Mouse (Mus musculus): Measurements from ENCODE around the gene Bahcc1. TPM values are rescaled to one million over a fixed set of nuclear protein-coding genes. Genes with fewer than 3 reads are reported as not detected.

Bahcc1 gene
- total and polyA plus RNA-seq, 2 experiments = 1.2 to 3.4 TPM

DNA sequence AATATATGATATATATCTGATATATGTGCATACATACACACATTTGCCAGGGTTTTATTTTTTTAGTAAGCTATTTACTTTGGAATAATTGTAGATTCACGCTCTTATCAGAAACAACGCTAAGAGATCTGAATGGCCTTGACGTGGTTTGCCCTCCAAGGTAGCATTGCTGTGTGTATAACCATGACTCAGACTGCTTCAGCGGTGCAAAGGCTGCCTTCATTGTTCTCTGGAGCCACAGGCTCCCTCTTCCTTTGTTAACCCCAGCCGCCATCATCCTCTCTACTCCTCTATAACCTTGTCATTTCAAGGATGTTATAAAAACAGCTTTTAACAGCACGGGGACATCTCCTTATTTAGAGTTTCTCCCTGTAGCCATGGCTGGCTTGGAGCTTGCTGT lies 32.1 kb upstream of the Bahcc1 start:
- 76% methylated on average over 6 of the region's 6 CpGs for WGBS
- Histone ChIP-seq H3K27me3 (ENCODE audit: control insufficient read depth, insufficient read depth, low read length) (no peaks in the 10 kb centered on the region), H3K9ac (ENCODE audit: low read depth, low read length) (no peak overlapping the region), H3K36me3 (ENCODE audit: control insufficient read depth, insufficient read depth, low read length) (no peaks in the 10 kb centered on the region), H3K4me3 (ENCODE audit: insufficient read depth, low read depth, low read length) (no peak overlapping the region), H3K79me2 (ENCODE audit: control insufficient read depth, insufficient read depth, low read length) (no peaks in the 10 kb centered on the region), H3K4me1 (ENCODE audit: control insufficient read depth, insufficient read depth, low read length) (no peaks in the 10 kb centered on the region), H3K27ac (replicated peaks; ENCODE audit: insufficient read depth, low read depth, low read length) (no peak overlapping the region)
- DNase-seq (ENCODE audit: extremely low read depth, low read depth, low spot score) = no peak
- no peak for TF ChIP-seq POLR2A (IDR thresholded peaks at IDR 0.05; ENCODE audit: extremely low read depth, insufficient read depth, low read length)

DNA sequence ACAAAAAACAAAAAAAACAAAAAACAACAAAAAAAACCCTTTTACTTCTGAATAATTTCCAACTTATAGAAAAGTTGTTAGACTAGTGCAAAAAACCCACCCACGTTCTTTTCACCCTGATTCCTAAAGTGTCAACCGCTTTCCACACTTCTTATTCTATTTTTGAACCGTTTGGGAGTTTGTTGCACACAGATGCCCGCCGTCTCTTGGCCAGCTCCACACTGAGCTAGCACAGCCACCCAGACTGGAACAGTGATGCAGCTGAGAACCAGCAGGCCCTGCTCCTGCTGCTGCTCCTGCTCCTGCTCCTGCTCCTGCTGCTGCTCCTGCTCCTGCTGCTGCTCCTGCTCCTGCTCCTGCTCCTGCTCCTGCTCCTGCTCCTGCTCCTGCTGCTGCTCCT lies 28.5 kb upstream of the Bahcc1 start:
- TF ChIP-seq POLR2A (IDR thresholded peaks at IDR 0.05; ENCODE audit: extremely low read depth, insufficient read depth, low read length) = no peak
- TF ChIP-seq CTCF (IDR thresholded peaks at IDR 0.05; ENCODE audit: low read depth, low read length) = no peak
- peaks cover 2% of the 10 kb centered on the region; the same call in 1 of the 2 replicates for H3K4me1 ChIP-seq (ENCODE audit: control insufficient read depth, insufficient read depth, low read length)
- no peak overlapping the region for H3K9ac ChIP-seq (ENCODE audit: low read depth, low read length)
- H3K27ac ChIP-seq (replicated peaks; ENCODE audit: insufficient read depth, low read depth, low read length) = no peak overlapping the region
- H3K4me3 ChIP-seq (ENCODE audit: insufficient read depth, low read depth, low read length) = no peak overlapping the region
- 96% methylated on average over 5 of the region's 5 CpGs for WGBS
- no peaks in the 10 kb centered on the region for H3K36me3 ChIP-seq (ENCODE audit: control insufficient read depth, insufficient read depth, low read length)
- no peak for DNase-seq (ENCODE audit: extremely low read depth, low read depth, low spot score)
- no peaks in the 10 kb centered on the region for H3K27me3 ChIP-seq (ENCODE audit: control insufficient read depth, insufficient read depth, low read length)
- no peaks in the 10 kb centered on the region for H3K79me2 ChIP-seq (ENCODE audit: control insufficient read depth, insufficient read depth, low read length)

DNA sequence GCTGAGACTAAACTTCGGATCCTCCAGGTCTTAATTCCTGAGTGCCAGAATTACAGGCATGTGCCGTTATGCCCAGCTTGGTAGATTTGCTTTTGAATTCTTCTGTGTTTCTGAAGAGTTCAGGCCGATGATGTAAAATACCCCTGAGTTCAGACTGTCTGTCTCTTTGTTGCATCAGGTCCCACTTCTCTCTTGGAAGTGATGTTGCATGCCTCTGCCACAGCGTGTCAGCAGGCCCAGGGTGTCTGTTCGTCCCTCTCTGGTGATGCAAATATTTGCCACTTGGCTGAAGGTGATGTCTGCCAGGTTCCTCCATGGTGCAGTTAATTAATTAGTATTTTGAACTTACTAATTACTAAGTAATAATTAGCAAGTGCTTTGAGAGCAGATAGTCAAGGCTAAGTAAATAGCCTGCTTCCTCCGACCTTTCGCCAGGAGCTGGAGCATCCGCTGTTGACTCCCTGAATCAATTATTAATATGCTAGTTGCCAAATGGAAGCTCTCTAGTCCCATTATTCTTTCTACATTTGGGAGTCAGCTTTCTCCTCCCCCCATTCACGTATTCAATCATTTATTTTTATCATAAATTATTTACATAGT lies 26.6 kb upstream of the Bahcc1 start:
- H3K4me3 ChIP-seq (ENCODE audit: insufficient read depth, low read depth, low read length) = no peak overlapping the region
- peak; percentile 55 for DNase-seq (ENCODE audit: extremely low read depth, low read depth, low spot score)
- H3K27me3 ChIP-seq (ENCODE audit: control insufficient read depth, insufficient read depth, low read length) = no peaks in the 10 kb centered on the region
- H3K9ac ChIP-seq (ENCODE audit: low read depth, low read length) = no peak overlapping the region
- no peaks in the 10 kb centered on the region for H3K36me3 ChIP-seq (ENCODE audit: control insufficient read depth, insufficient read depth, low read length)
- H3K27ac ChIP-seq (replicated peaks; ENCODE audit: insufficient read depth, low read depth, low read length) = no peak overlapping the region
- WGBS = 24% methylated on average over 9 of the region's 9 CpGs
- TF ChIP-seq CTCF (IDR thresholded peaks at IDR 0.05; ENCODE audit: low read depth, low read length) (peak; percentile 26; the same call in 1 of the 2 replicates), POLR2A (IDR thresholded peaks at IDR 0.05; ENCODE audit: extremely low read depth, insufficient read depth, low read length) (no peak)
- no peaks in the 10 kb centered on the region for H3K79me2 ChIP-seq (ENCODE audit: control insufficient read depth, insufficient read depth, low read length)
- peaks cover 2% of the 10 kb centered on the region; the same call in 1 of the 2 replicates for H3K4me1 ChIP-seq (ENCODE audit: control insufficient read depth, insufficient read depth, low read length)

DNA sequence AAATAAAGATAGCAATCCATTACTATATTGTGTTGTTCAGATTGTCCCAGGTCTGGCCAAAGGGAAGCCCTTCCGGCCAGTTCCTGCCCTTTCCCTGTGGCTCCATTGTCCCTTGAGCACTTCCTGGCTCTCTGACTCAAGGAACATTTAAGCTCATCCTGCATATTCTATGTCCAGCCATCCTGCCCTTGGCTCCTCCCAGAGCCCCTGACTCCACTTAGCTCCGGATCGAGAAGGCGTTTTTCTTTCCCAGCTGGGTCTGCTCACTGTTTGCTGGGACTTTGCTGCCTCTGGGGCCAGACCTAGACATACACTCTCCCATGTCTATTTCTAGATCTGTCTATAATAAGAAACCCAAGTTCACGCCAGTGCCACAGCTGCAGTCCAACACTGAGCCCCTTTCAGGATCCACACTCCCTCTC lies 26.1 kb upstream of the Bahcc1 start:
- WGBS = 67% methylated on average over 5 of the region's 5 CpGs
- Histone ChIP-seq H3K36me3 (ENCODE audit: control insufficient read depth, insufficient read depth, low read length) (no peaks in the 10 kb centered on the region), H3K4me1 (ENCODE audit: control insufficient read depth, insufficient read depth, low read length) (peaks cover 2% of the 10 kb centered on the region; the same call in 1 of the 2 replicates), H3K27ac (replicated peaks; ENCODE audit: insufficient read depth, low read depth, low read length) (no peak overlapping the region; the same call in 1 of the 2 replicates), H3K9ac (ENCODE audit: low read depth, low read length) (no peak overlapping the region), H3K4me3 (ENCODE audit: insufficient read depth, low read depth, low read length) (no peak overlapping the region), H3K27me3 (ENCODE audit: control insufficient read depth, insufficient read depth, low read length) (no peaks in the 10 kb centered on the region), H3K79me2 (ENCODE audit: control insufficient read depth, insufficient read depth, low read length) (no peaks in the 10 kb centered on the region)
- DNase-seq (ENCODE audit: extremely low read depth, low read depth, low spot score) = no peak
- TF ChIP-seq POLR2A (IDR thresholded peaks at IDR 0.05; ENCODE audit: extremely low read depth, insufficient read depth, low read length) = no peak
- no peak for TF ChIP-seq CTCF (IDR thresholded peaks at IDR 0.05; ENCODE audit: low read depth, low read length)

DNA sequence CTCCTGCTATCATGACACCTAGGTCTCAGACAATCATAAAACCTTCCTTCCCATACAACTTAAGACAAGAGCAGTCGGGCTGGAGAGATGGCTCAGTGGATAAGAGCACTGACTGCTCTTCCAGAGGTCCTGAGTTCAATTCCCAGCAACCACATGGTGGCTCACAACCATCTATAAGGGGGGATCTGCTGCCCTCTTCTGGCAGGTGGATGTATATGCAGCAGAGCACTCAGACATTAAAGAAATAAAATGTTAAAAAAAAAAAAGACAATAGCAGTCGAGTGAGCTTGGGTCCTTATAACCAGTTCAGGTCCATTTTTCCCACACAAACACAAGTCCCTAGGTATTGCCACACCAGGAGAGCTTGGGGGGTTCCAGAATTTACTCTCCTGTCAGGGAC lies 23.9 kb upstream of the Bahcc1 start:
- Histone ChIP-seq H3K27me3 (ENCODE audit: control insufficient read depth, insufficient read depth, low read length) (no peaks in the 10 kb centered on the region), H3K4me1 (ENCODE audit: control insufficient read depth, insufficient read depth, low read length) (peaks cover 2% of the 10 kb centered on the region; the same call in 1 of the 2 replicates), H3K79me2 (ENCODE audit: control insufficient read depth, insufficient read depth, low read length) (no peaks in the 10 kb centered on the region), H3K4me3 (ENCODE audit: insufficient read depth, low read depth, low read length) (no peak overlapping the region), H3K9ac (ENCODE audit: low read depth, low read length) (no peak overlapping the region), H3K27ac (replicated peaks; ENCODE audit: insufficient read depth, low read depth, low read length) (no peak overlapping the region), H3K36me3 (ENCODE audit: control insufficient read depth, insufficient read depth, low read length) (no peaks in the 10 kb centered on the region)
- WGBS = 79% methylated on average over 2 of the region's 2 CpGs
- peak; percentile 35; the same call in 1 of the 2 replicates for TF ChIP-seq CTCF (IDR thresholded peaks at IDR 0.05; ENCODE audit: low read depth, low read length)
- TF ChIP-seq POLR2A (IDR thresholded peaks at IDR 0.05; ENCODE audit: extremely low read depth, insufficient read depth, low read length) = no peak
- DNase-seq (ENCODE audit: extremely low read depth, low read depth, low spot score) = no peak

DNA sequence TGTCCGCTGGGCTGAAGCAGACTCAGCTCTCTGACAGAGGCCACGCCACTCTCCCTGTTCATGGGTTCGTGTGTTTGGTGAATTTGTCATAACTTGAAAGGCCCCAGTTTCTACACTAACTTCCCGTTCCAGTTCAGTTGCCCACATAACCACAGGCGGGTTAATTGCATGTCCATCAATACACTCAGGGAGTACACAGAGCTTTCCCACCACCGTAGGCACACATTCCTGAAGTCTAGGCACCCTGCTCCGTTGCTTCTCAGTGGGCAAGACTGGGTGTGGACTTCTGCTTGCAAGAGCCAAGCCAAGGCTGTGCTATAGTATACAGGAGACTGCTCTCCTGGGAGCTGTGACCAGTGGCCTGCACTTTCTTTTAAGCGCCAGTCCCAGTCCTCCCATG lies 23.3 kb upstream of the Bahcc1 start:
- H3K9ac ChIP-seq (ENCODE audit: low read depth, low read length) = no peak overlapping the region
- no peaks in the 10 kb centered on the region for H3K79me2 ChIP-seq (ENCODE audit: control insufficient read depth, insufficient read depth, low read length)
- WGBS = 89% methylated on average over 8 of the region's 8 CpGs
- peaks cover 2% of the 10 kb centered on the region; the same call in 1 of the 2 replicates for H3K4me1 ChIP-seq (ENCODE audit: control insufficient read depth, insufficient read depth, low read length)
- H3K27ac ChIP-seq (replicated peaks; ENCODE audit: insufficient read depth, low read depth, low read length) = no peak overlapping the region
- no peak for TF ChIP-seq POLR2A (IDR thresholded peaks at IDR 0.05; ENCODE audit: extremely low read depth, insufficient read depth, low read length)
- no peak for TF ChIP-seq CTCF (IDR thresholded peaks at IDR 0.05; ENCODE audit: low read depth, low read length)
- H3K36me3 ChIP-seq (ENCODE audit: control insufficient read depth, insufficient read depth, low read length) = no peaks in the 10 kb centered on the region
- no peak for DNase-seq (ENCODE audit: extremely low read depth, low read depth, low spot score)
- no peak overlapping the region for H3K4me3 ChIP-seq (ENCODE audit: insufficient read depth, low read depth, low read length)
- no peaks in the 10 kb centered on the region for H3K27me3 ChIP-seq (ENCODE audit: control insufficient read depth, insufficient read depth, low read length)

Measured in liver, adult 2 months (tissue).